21 mouse cellular contexts compared by ENCODE assay signal in genomic region chr17:3243672-3244071, GRCm38 (mm10).
A peak's percentile ranks its signal among the peaks of the same experiment; 100 is the strongest.
DNase-seq lines count a peak whose midpoint lies in the region; ATAC-seq and TF ChIP-seq lines count a peak whose summit lies in the region.
"Had no signal": no experiment of that assay in that cellular context is flagged by ENCODE, and none has a peak within 500 bp of the region (broad histone marks: within the 10 kb centered on the region; RNA-seq: fewer than 3 reads in every experiment).

No protein-coding gene starts in this region.

- no peak overlapping the region for H3K4me3 ChIP-seq in forebrain, embryonic 15.5 days
- no peak overlapping the region for H3K4me3 ChIP-seq in forebrain, embryonic 10.5 days
- no peak overlapping the region for H3K4me3 ChIP-seq in layer of hippocampus, adult 2 months
- H3K4me3 ChIP-seq in forebrain, embryonic 16.5 days (replicated peaks; ENCODE audit: low read length), result no peak overlapping the region
- H3K4me3 ChIP-seq: embryonic facial prominence, embryonic 10.5 days; heart, adult 2 months; heart, embryonic 15.5 days; hindbrain, embryonic 13.5 days had no signal

- ATAC-seq in forebrain, embryonic 15.5 days (replicated peaks), result no peak
- ATAC-seq in forebrain, embryonic 16.5 days, result peak; percentile 12; the same call in 1 of the 2 replicates
- ATAC-seq: activated CD4-positive, CD25-positive, alpha-beta regulatory T cell, adult 4 months; hindbrain, postnatal 0 days; Patski had no signal

- no peak overlapping the region for H3K9ac ChIP-seq in forebrain, embryonic 15.5 days (replicated peaks)
- no peak overlapping the region for H3K9ac ChIP-seq in forebrain, embryonic 16.5 days (replicated peaks; ENCODE audit: low read depth, low read length)
- H3K9ac ChIP-seq: heart, embryonic 15.5 days; hindbrain, embryonic 13.5 days had no signal

- peak overlapping the region; percentile 94 for H3K27ac ChIP-seq in forebrain, embryonic 15.5 days (replicated peaks)
- no peak overlapping the region for H3K27ac ChIP-seq in forebrain, embryonic 10.5 days
- peak overlapping the region; percentile 52 for H3K27ac ChIP-seq in layer of hippocampus, adult 2 months
- peak overlapping the region; percentile 83 for H3K27ac ChIP-seq in forebrain, embryonic 16.5 days (ENCODE audit: low read length)
- H3K27ac ChIP-seq: embryonic facial prominence, embryonic 10.5 days; heart, adult 2 months; heart, embryonic 15.5 days had no signal

- no peak for TF ChIP-seq CTCF in layer of hippocampus, adult 2 months (conservative IDR thresholded peaks at IDR 0.05)

- no peak for DNase-seq in forebrain, embryonic 10.5 days (ENCODE audit: extremely low spot score, low spot score)
- DNase-seq in layer of hippocampus, adult 2 months (ENCODE audit: low spot score in 2 of 2), result peak; percentile 42 to 58
- DNase-seq in layer of hippocampus, postnatal 10 days (ENCODE audit: low spot score in 2 of 2), result no peak
- DNase-seq in adrenal gland, adult (ENCODE audit: inconsistent age in 2 of 2, low spot score in 1 of 2), result no peak
- DNase-seq: adrenal gland, adult 2 months; adrenal gland, postnatal 36 days; cerebellum, adult 18-20 months; cerebellum, postnatal 10 days; gastrocnemius, postnatal 14 days; heart, adult 2 months; heart, postnatal 14 days had no signal

- WGBS in forebrain, embryonic 15.5 days, result 70% methylated on average over 3 of the region's 3 CpGs
- 93% methylated on average over 3 of the region's 3 CpGs for WGBS in forebrain, embryonic 10.5 days
- 66% methylated on average over 3 of the region's 3 CpGs for WGBS in forebrain, embryonic 16.5 days

- no peaks in the 10 kb centered on the region for H3K36me3 ChIP-seq in forebrain, embryonic 15.5 days
- H3K36me3 ChIP-seq in forebrain, embryonic 10.5 days (replicated peaks), result peaks cover 21% of the 10 kb centered on the region
- no peaks in the 10 kb centered on the region for H3K36me3 ChIP-seq in forebrain, embryonic 16.5 days (ENCODE audit: control insufficient read depth, insufficient read depth)
- H3K36me3 ChIP-seq: heart, embryonic 15.5 days had no signal

- H3K27me3 ChIP-seq in forebrain, embryonic 15.5 days, result no peaks in the 10 kb centered on the region
- no peaks in the 10 kb centered on the region for H3K27me3 ChIP-seq in forebrain, embryonic 10.5 days (ENCODE audit: poor library complexity, severe bottlenecking)
- H3K27me3 ChIP-seq in forebrain, embryonic 16.5 days (replicated peaks; ENCODE audit: control insufficient read depth, insufficient read depth, low read length), result no peaks in the 10 kb centered on the region
- H3K27me3 ChIP-seq: CH12.LX; heart, embryonic 15.5 days; hindbrain, embryonic 13.5 days; Patski had no signal

- H3K4me2 ChIP-seq in forebrain, embryonic 15.5 days (replicated peaks), result no peak overlapping the region
- H3K4me2 ChIP-seq in forebrain, embryonic 16.5 days (ENCODE audit: low read length), result no peak overlapping the region
- H3K4me2 ChIP-seq: heart, embryonic 11.5 days; heart, embryonic 15.5 days; hindbrain, embryonic 13.5 days had no signal

- no peaks in the 10 kb centered on the region for H3K9me3 ChIP-seq in forebrain, embryonic 15.5 days
- H3K9me3 ChIP-seq in forebrain, embryonic 10.5 days, result no peaks in the 10 kb centered on the region
- H3K9me3 ChIP-seq in forebrain, embryonic 16.5 days (ENCODE audit: control insufficient read depth, low read length), result no peaks in the 10 kb centered on the region
- H3K9me3 ChIP-seq: embryonic facial prominence, embryonic 10.5 days; heart, embryonic 15.5 days; hindbrain, embryonic 13.5 days had no signal

- peaks cover 58% of the 10 kb centered on the region for H3K4me1 ChIP-seq in forebrain, embryonic 15.5 days
- H3K4me1 ChIP-seq in forebrain, embryonic 10.5 days, result peaks cover 13% of the 10 kb centered on the region
- peaks cover 46% of the 10 kb centered on the region for H3K4me1 ChIP-seq in forebrain, embryonic 16.5 days (replicated peaks; ENCODE audit: control insufficient read depth, insufficient read depth, low read length)

Comparison
In these comparisons a context has a peak if more than half of its experiments do, and no peak if none do; other contexts are left out.
1. DNase-seq: peak in layer of hippocampus, adult 2 months (2 of 2); none in forebrain, embryonic 10.5 days (single experiment), layer of hippocampus, postnatal 10 days (0 of 2) and adrenal gland, adult (0 of 2).